Mouse (Mus musculus) adrenal gland, adult 2 months (tissue): Measurements from ENCODE around the gene Ank2. TPM values are rescaled to one million over a fixed set of nuclear protein-coding genes. Genes with fewer than 3 reads are reported as not detected.
A peak's percentile ranks its signal among the peaks of the same experiment; 100 is the strongest.

Experiments used
- DNase-seq: peaks from one replicate; pipeline ENCODE4 v3.0.0; 2021
- polyA plus RNA-seq: library from polyadenylated mRNA; depleted of rRNA; stranded (reverse); fragments of >200 nt; gene quantifications from 2 replicates; pipeline ENCODE4 v1.2.3, GENCODE M21; 2012
- total RNA-seq, 2 experiments: library from RNA; stranded (reverse); gene quantifications; 2 replicates each; pipeline ENCODE4 v1.2.3; 2021

Gene Ank2
- total and polyA plus RNA-seq, 3 experiments, result 30.1 to 44.8 (median 36.3) TPM

DNA sequence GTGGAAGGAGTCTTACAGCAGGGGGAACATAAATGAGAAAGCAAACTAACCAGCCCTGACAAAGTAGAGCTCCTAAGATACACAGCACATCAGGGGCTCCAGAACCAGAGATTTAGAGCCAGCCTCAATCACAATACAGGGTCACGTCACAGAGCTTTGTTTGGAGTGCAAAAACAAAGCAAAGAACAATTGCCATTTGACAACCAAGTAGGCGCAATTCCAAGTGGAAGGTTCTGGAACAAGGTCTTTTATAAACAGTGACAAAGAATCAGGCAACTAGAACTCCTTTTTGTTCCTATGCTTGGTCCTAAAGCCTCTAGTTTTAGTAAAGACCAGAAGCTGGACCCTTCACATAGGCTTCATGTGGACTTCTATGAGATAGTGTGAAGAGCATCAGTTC is 326.5 kb downstream of the Ank2 start:
- no peak for DNase-seq

- no peak for DNase-seq
Measured at GRCm38 (mm10) chr3:127170246-127170645, 328.9 kb downstream of the Ank2 start.

DNA sequence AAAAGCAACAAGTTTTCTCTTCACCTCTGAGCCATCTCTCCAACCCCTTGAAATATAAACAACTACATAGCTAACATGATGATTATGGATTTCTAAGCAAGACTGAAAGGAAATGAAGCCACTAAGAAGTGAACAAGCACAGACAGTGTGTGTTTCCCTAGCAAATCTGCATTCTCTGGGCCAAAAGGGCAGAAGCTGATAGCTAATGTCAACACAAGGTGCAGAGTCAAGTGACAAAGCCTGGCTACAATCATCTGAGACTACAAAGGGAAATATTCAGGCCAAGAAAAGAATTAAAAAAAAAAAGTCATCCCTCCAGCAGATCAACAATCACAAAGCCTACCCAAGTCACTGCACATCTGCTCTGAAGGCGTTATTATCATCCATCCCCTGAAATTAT is 330.0 kb downstream of the Ank2 start:
- no peak for DNase-seq

- no peak for DNase-seq
Measured at GRCm38 (mm10) chr3:127163749-127164148, 335.4 kb downstream of the Ank2 start.

- DNase-seq, result peak; percentile 73
Measured at GRCm38 (mm10) chr3:127161998-127162712, 337.0 kb downstream of the Ank2 start.

DNA sequence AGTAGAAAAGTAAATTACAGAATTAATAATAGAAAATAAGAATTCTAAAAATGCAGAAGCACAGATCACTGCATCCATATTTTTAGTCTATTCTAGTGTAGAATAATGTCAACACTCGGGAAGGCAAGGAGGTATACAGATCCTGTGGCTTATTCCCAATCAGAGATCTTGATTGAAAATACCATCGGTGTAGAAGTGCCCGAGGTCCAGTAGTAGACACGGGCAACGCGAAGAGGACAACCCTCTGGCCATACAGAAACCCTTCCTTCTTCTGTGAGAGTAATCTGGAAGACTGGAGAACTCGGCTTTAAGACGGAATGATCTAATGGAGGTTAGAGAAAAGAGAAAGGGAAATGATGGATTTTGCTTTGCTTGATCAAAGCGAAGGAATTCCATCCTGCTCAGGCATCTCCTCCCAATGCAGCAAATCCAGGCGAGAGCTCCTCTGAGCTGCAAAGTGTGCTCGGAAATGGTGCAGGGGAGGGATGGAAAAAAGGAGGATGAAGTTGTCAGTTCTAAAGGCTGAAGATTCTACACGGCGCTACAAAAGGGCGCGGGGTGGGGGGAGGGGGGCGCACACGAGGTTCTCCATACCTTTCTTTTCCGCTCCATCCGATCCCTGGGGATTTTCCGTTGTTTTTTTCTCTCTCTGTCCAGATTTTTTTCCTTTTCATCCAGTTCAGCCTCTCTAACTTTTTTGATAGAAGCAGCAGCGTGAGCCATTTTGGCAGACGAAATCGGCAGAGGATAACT is 337.9 kb downstream of the Ank2 start:
- DNase-seq, result no peak

DNA sequence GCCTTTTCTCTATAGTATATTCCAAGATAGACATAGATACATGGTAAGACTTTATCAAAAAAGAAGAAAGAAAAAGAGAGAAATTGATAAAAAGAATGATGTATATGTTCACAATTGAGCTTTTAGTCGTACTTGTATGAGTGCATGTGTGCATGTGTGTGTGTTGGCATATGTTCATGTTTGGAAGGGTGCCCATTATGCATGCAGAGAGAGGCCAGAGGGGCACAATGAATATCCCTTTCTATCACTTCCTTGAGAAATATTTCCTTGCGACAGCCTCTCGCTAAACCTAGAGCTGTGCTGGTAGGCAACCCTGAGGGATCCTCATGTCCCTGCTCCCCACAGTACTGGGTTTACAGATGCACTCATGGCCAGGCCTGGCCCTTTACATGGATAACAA is 341.4 kb downstream of the Ank2 start:
- no peak for DNase-seq

GRCm38 (mm10) chr3:127156080-127156479 is 343.1 kb downstream of the Ank2 start:
- DNase-seq, result no peak

DNA sequence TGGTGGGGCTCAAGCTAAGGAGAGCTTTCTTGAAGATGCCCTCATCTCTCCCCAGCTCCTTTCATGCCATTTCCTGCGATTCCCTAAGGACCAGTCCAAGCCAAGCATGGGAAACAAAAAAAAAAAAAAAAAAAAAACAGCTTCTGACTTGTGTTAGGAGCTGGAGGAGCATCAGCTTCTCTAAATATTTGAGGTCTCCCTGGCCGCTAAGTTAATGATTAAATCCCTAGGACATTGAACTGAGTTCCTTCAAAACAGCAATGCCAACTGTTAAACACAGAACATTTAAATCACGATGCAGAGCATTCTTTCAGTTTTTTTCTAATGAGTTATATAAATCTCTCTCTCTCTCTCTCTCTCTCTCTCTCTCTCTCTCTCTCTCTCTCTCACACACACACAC is 345.3 kb downstream of the Ank2 start:
- DNase-seq, result no peak

DNA sequence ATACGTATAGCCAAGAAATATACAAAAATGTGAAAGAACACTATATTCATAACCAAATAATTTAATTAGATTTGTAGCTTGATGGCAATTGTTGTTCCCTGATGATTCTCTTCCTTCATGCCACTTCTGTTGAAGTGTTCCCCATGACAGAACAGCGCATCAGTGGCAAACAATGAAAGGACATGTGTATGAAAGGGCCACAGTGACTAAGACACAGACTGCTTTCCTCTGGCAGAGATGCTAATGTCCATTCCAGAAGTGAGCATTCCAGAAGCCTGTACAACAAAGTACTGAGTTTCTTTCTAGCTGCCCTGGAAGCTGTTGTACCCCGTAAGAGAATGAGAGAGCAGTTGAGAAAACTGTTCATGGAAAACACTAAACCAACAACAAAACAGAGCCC is 345.7 kb downstream of the Ank2 start:
- DNase-seq, result no peak

DNA sequence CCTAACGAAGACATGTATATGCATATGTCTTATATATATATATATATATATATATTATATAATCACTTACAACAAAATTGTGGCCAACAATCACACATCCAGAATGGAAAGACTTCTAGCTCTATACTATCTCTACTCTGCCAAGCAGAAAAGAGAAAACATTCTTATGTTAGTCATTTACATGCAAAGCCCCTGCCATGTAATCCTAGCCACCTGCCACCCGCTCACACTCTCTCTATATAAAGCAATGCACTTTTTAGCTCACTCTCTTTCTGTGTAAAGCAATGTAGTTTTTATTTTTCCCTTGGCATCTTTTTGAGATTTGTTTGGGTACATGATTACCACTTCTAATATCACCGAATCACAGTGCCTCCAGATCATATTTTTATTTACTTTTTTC is 350.5 kb downstream of the Ank2 start:
- no peak for DNase-seq

GRCm38 (mm10) chr3:127140590-127140989 is 358.6 kb downstream of the Ank2 start:
- DNase-seq, result no peak

- DNase-seq, result no peak
Measured at GRCm38 (mm10) chr3:127139638-127140037, 359.5 kb downstream of the Ank2 start.

- no peak for DNase-seq
Measured at GRCm38 (mm10) chr3:127137508-127137907, 361.6 kb downstream of the Ank2 start.

DNA sequence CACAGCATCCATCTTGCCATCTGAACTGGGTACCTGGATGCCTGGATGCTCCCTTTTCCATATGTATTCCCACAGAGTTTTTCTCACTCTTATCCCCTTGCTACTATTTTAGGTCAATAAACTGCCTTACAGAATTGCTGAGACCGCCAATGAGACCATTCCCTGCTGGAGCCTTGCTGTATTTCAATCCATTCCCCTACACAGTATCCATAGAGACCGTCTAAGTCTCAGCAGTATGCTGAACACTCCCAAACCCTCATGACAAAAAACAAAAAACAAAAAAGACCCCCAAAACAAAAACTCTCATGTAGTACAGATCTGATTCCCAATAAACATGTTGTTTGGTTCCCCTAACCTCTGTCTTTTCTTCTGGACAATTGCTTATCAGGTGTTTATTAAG is 365.1 kb downstream of the Ank2 start:
- no peak for DNase-seq

DNA sequence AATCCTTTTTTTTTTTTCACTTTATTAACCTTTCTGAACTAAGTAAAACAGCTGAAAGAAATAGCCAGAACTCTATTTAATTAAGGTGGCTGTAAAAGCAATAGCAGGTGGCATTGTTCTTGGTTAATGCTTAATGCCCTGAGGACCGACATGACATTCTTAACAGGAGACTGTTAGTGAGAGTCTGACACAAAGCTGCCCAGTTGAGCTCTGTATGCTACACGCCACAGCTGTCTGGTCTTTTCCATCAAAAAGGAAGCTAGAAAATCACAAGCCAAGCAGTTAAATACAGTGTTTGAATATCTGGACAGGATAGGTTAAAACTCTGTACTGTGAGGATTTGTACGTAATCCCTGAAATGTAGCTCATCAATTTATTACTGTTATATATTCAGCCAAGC is 368.1 kb downstream of the Ank2 start:
- no peak for DNase-seq

DNA sequence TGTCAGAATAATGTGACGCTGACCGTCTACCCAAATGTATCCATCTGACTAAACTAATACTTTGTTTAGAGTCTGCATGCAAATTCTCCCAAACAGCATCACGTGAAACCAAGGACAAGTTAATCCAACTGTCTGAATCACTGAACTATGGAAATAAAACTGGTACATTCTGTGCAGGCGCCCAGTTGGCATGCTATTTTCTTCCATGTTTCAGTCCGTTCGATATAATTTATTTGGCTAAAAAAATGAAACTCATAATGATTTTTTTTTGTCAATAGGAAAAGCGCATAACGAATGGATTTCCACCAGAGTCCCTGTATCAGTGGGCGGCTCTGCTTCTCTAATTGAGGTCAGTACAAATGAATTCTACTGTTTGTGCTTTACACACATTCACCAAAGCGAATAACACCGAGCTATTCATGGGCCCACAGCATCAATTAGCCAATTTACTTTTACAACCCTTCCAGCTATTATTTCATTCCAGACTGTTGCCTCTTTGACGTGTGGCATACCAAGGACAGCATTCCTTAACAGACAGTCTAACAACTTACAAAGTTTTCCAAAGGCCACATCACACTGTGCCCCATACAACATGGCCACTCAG is 368.9 kb downstream of the Ank2 start:
- no peak for DNase-seq

DNA sequence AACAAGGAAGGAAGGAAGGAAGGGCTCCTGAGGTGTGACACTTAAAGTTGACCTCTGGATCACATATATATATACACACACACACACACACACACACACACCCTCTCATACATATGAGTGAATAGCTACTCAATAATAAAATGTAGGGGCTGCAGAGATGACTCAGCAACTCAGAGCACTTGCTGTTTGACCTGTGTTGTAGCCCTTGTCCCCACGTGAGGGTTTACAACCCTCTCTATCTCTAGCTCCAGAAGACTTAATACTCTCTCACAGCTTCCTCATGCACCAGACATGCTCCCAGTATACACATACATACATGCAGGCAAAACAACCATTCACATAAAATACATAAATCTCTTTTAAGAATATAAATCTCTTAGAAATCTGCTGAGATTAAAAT is 369.4 kb downstream of the Ank2 start:
- no peak for DNase-seq

GRCm38 (mm10) chr3:127127611-127128010 is 371.5 kb downstream of the Ank2 start:
- DNase-seq, result no peak

DNA sequence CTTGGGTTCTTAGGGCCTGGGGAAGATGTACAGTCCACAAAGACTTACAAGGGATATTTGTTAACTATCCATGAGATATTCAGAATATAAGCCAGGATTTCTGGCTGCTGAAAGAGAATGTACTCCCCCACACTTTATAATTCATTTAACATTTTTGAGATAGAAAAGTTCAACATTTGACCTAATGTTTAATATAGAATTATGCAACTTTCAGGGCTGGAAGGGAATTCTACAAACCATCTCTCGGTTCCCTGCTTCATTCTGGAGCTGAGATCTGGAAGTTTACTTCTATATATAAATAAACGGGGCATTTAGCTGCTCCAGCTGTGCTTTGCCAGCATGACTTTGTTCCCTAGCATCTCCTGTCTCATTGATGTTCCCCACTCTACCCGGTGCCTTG is 372.9 kb downstream of the Ank2 start:
- DNase-seq, result no peak

DNA sequence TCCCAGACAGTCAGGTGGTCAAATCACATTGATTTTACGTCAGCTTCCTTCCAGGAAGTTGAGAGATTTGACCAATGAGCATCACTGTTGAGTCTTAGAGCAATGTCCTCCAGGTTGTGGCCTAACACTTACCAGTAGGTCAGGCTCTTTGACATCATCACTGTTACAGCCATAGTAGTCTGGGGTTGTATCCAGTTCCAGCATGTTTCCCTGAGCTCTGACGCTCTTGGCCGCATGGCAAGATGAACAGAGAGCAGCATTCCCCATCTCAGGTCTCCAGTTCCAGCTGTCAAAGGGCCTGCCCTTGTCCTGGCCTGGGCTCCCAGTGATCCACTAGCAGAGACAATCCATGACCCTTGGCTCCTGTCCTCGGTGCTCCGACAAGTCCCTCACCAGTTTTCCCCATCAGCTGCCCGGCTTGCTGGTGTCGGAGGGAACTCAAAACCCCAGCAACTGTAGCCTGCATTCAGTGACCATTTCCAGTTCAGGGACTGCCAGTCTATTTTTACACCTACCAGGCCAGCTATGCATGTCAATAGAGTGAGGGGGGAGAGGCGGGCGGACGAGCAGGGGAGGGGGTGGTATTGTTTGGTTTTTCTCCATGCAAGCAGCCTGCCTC is 374.7 kb downstream of the Ank2 start:
- no peak for DNase-seq

- peak; percentile 36 for DNase-seq
Measured at GRCm38 (mm10) chr3:127123376-127123775, 375.8 kb downstream of the Ank2 start.

DNA sequence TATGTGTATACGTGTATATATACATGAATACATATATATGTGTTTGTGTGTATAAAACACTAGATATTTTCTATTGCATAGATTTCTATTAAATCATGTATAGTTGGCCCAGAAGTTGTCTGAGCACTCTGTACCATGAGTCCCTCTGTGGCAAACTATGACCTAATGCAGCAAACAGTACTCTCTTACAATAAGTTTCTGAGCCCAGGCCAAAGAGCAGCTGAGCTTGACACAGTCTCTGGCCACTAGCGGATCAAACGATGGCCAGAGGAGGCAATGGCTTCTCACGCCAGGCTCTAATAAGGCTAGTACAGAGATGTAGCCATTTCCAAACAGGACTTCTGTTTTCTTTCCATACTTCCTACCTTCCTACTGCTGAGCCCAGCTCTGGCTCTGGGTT is 380.4 kb downstream of the Ank2 start:
- no peak for DNase-seq
